Comparison of ENCODE assay signal across 9 mouse cellular contexts in genomic region chr1:191186386-191186770, GRCm38 (mm10). TPM values are rescaled to one million over a fixed set of nuclear protein-coding genes. Genes with fewer than 3 reads are reported as not detected.
DNase-seq lines count a peak whose midpoint lies in the region; ATAC-seq lines count a peak whose summit lies in the region.
"Had no signal": no experiment of that assay in that cellular context is flagged by ENCODE, and none has a peak within 500 bp of the region (broad histone marks: within the 10 kb centered on the region; RNA-seq: fewer than 3 reads in every experiment).

No protein-coding gene starts in this region.

- H3K27ac ChIP-seq in heart, embryonic 16.5 days (ENCODE audit: low read length), result peak overlapping the region; percentile 43
- H3K27ac ChIP-seq in limb, embryonic 10.5 days, result no peak overlapping the region
- H3K27ac ChIP-seq in midbrain, embryonic 14.5 days (replicated peaks; ENCODE audit: low read depth, low read length), result no peak overlapping the region

- no peak overlapping the region; the same call in 1 of the 2 replicates for H3K9ac ChIP-seq in heart, embryonic 16.5 days (ENCODE audit: low read length)
- H3K9ac ChIP-seq in midbrain, embryonic 14.5 days (replicated peaks; ENCODE audit: low read length), result no peak overlapping the region

- H3K4me1 ChIP-seq in heart, embryonic 16.5 days (ENCODE audit: control insufficient read depth, insufficient read depth, low read length), result peaks cover 27% of the 10 kb centered on the region
- H3K4me1 ChIP-seq in limb, embryonic 10.5 days, result peaks cover 52% of the 10 kb centered on the region
- H3K4me1 ChIP-seq in midbrain, embryonic 14.5 days (ENCODE audit: control insufficient read depth, insufficient read depth, low read length), result peaks cover 34% of the 10 kb centered on the region

- DNase-seq in A20 (ENCODE audit: low read depth, low spot score) (peak; percentile 67), NIH3T3 (ENCODE audit: low read depth) (peak; percentile 62)
- peak; percentile 43 for DNase-seq in limb, embryonic 10.5 days (ENCODE audit: low spot score)
- peak; percentile 32 for DNase-seq in midbrain, embryonic 14.5 days
- no peak for DNase-seq in layer of hippocampus, adult 9-10 months (ENCODE audit: low spot score)
- no peak for DNase-seq in T-cell, adult 2 months (ENCODE audit: low spot score)

- H3K9me3 ChIP-seq in heart, embryonic 16.5 days (replicated peaks; ENCODE audit: control insufficient read depth, low read length), result no peaks in the 10 kb centered on the region
- H3K9me3 ChIP-seq in limb, embryonic 10.5 days (replicated peaks), result no peaks in the 10 kb centered on the region
- no peaks in the 10 kb centered on the region for H3K9me3 ChIP-seq in midbrain, embryonic 14.5 days (ENCODE audit: control insufficient read depth, low read length)

- H3K27me3 ChIP-seq in heart, embryonic 16.5 days (ENCODE audit: control insufficient read depth, insufficient read depth, low read length), result peaks cover 11% of the 10 kb centered on the region
- H3K27me3 ChIP-seq in limb, embryonic 10.5 days (ENCODE audit: low read depth, poor library complexity, severe bottlenecking), result peaks cover 88% of the 10 kb centered on the region
- H3K27me3 ChIP-seq in midbrain, embryonic 14.5 days (ENCODE audit: control insufficient read depth, insufficient read depth, low read length), result peaks cover 53% of the 10 kb centered on the region

- no peaks in the 10 kb centered on the region for H3K36me3 ChIP-seq in heart, embryonic 16.5 days (ENCODE audit: control insufficient read depth, insufficient read depth)
- H3K36me3 ChIP-seq in limb, embryonic 10.5 days, result no peaks in the 10 kb centered on the region
- H3K36me3 ChIP-seq in midbrain, embryonic 14.5 days (ENCODE audit: control insufficient read depth, insufficient read depth, low read length), result no peaks in the 10 kb centered on the region

- WGBS in heart, embryonic 16.5 days, result 10% methylated on average over 7 of the region's 7 CpGs
- WGBS in limb, embryonic 10.5 days, result 4% methylated on average over 7 of the region's 7 CpGs
- WGBS in midbrain, embryonic 14.5 days, result 4% methylated on average over 7 of the region's 7 CpGs

- H3K4me3 ChIP-seq in heart, embryonic 16.5 days (ENCODE audit: low read length), result peak overlapping the region; percentile 70
- H3K4me3 ChIP-seq in limb, embryonic 10.5 days, result peak overlapping the region; percentile 70; the same call in 1 of the 2 replicates
- H3K4me3 ChIP-seq in midbrain, embryonic 14.5 days (replicated peaks; ENCODE audit: low read depth, low read length), result no peak overlapping the region

- peak overlapping the region; percentile 99 for H3K4me2 ChIP-seq in heart, embryonic 16.5 days (ENCODE audit: low read depth, low read length)
- peak overlapping the region; percentile 91; the same call in 1 of the 2 replicates for H3K4me2 ChIP-seq in midbrain, embryonic 14.5 days (ENCODE audit: low read length)

- ATAC-seq in heart, embryonic 16.5 days (replicated peaks; ENCODE audit: extremely low read depth, insufficient read depth, low FRiP score), result no peak
- ATAC-seq in midbrain, embryonic 14.5 days (ENCODE audit: low FRiP score, low TSS enrichment), result no peak
- ATAC-seq in frontal cortex, adult (ENCODE audit: low TSS enrichment), result no peak

RNA-seq across cellular contexts. Expression of gene Fam71a, which starts 21.8 kb away (rescaled TPM):
- not detected in 2 replicates for polyA plus RNA-seq in heart, embryonic 16.5 days (2015; fragmentation: Nextera tagmentation; extraction: Ambion mirVana)
- polyA plus RNA-seq in limb, embryonic 10.5 days (2016; fragmentation: Nextera tagmentation; extraction: Ambion mirVana), result not detected in 2 replicates
- polyA plus RNA-seq in midbrain, embryonic 14.5 days (2014; fragmentation: Nextera tagmentation; extraction: Ambion mirVana), result not detected in 2 replicates
- polyA plus RNA-seq: brain, embryonic 14.5 days had no signal

RNA-seq across cellular contexts. Expression of gene Atf3, which starts 31.5 kb away (rescaled TPM):
- polyA plus RNA-seq in heart, embryonic 16.5 days (2015; fragmentation: Nextera tagmentation; extraction: Ambion mirVana), result 14.6 and 16.8 TPM in 2 replicates
- 1.8 and 2.8 TPM in 2 replicates for polyA plus RNA-seq in limb, embryonic 10.5 days (2016; fragmentation: Nextera tagmentation; extraction: Ambion mirVana)
- 0.70 and 1.8 TPM in 2 replicates for polyA plus RNA-seq in midbrain, embryonic 14.5 days (2014; fragmentation: Nextera tagmentation; extraction: Ambion mirVana)

Comparison
In these comparisons a context has a peak if more than half of its experiments do, and no peak if none do; other contexts are left out.
1. DNase-seq: peak in A20 (single experiment), NIH3T3 (single experiment), limb, embryonic 10.5 days (single experiment) and midbrain, embryonic 14.5 days (single experiment); none in layer of hippocampus, adult 9-10 months (single experiment) and T-cell, adult 2 months (single experiment).